Mouse (Mus musculus) left cerebral cortex, postnatal 4 days (tissue): Measurements from ENCODE around the gene Habp4. TPM values are rescaled to one million over a fixed set of nuclear protein-coding genes. Genes with fewer than 3 reads are reported as not detected.

Source experiments
- DNase-seq: peaks from one replicate; pipeline ENCODE4 v3.0.0-alpha.2; 2022
- intact Hi-C: fragments of 180-260 bp; cut with DNase I; formaldehyde crosslinking; loops from one replicate; pipeline ENCODE4 v1.15.1; 2025
- total RNA-seq, 2 experiments: library from RNA; stranded (reverse); gene quantifications; 2 replicates each; pipeline ENCODE4 v1.2.3; 2021

Gene Habp4
- total RNA-seq, 2 experiments from 2014 or later = 51.5 to 54.6 TPM

DNA sequence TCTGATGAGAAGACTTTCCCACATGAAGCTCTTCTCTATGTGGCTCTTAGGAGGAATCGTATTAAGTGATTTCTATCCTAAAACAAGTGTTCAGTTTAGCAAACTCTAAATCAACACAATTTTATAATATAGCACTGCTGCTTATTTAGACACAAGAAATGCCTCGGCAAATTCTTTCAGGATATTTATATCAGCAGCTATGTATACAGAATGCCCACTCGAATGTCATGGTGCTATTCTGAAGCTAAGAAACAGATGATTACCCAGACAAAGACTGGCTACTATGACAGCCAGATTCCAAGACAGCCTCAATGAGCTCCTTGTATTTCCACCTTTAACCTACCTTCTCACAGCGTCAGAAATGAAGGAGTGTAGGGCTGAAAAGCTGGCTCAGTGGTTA lies 71.5 kb downstream of the Habp4 start:
- intact Hi-C loops = no loop called here
- DNase-seq = no peak

- DNase-seq = no peak
Measured at GRCm38 (mm10) chr13:64235062-64235715, 73.6 kb downstream of the Habp4 start.

GRCm38 (mm10) chr13:64235777-64236176 lies 74.2 kb downstream of the Habp4 start:
- no peak for DNase-seq
- intact Hi-C loops = no loop called here

More at GRCm38 (mm10) chr13:64235062-64235715, 73.6 kb downstream of the Habp4 start:
- intact Hi-C loops = no loop called here

Other genes starting within 250 kb of the Habp4 start
- under 1 TPM in 1 of 2 experiments, not detected in 1; 0.64 TPM for gene Hsd17b3, start 72.6 kb upstream of the Habp4 start, total RNA-seq
- 1 to 10 TPM in 1 of 2 experiments, under 1 TPM in 1; 0.96 to 1.2 TPM for gene Slc35d2, start 32.5 kb upstream of the Habp4 start, total RNA-seq
- 1 to 10 TPM; 4.9 to 5.4 TPM for gene Zfp367, start 8.6 kb upstream of the Habp4 start, total RNA-seq
- 1 to 10 TPM; 2.3 to 2.7 TPM for gene Cdc14b, start 113.5 kb downstream of the Habp4 start, total RNA-seq
- 1 to 10 TPM; 6.4 to 7.3 TPM for gene Aaed1, start 150.9 kb downstream of the Habp4 start, total RNA-seq
- 100 to 1,000 TPM; 125 to 132 TPM for gene Ctsl, start 209.1 kb downstream of the Habp4 start, total RNA-seq